8 mouse cellular contexts compared by ENCODE assay signal in genomic region chr11:87404876-87405275, GRCm38 (mm10). TPM values are rescaled to one million over a fixed set of nuclear protein-coding genes. Genes with fewer than 3 reads are reported as not detected.
DNase-seq lines count a peak whose midpoint lies in the region; ATAC-seq lines count a peak whose summit lies in the region.

Rad51c (minus strand) TSS chr11:87404954.
Tex14 (plus strand) TSS chr11:87405065.

- peak within 1 kb of the TSS; percentile 85 for H3K9ac ChIP-seq in lung, embryonic 16.5 days (ENCODE audit: low read length)
- H3K9ac ChIP-seq in limb, embryonic 11.5 days (ENCODE audit: low read length): peak within 1 kb of the TSS; percentile 72
- H3K9ac ChIP-seq in neural tube, embryonic 13.5 days: peak within 1 kb of the TSS; percentile 84

- H3K27me3 ChIP-seq in lung, embryonic 16.5 days (ENCODE audit: control insufficient read depth, insufficient read depth, low read depth, low read length): no peaks in the 10 kb centered on the region
- H3K27me3 ChIP-seq in limb, embryonic 11.5 days (ENCODE audit: control insufficient read depth, insufficient read depth, low read length): no peaks in the 10 kb centered on the region
- no peaks in the 10 kb centered on the region for H3K27me3 ChIP-seq in neural tube, embryonic 13.5 days

- DNase-seq in adrenal gland, adult 18-20 months (ENCODE audit: low spot score in 2 of 2): peak; percentile 12 to 35
- DNase-seq in adrenal gland, postnatal 4 days (ENCODE audit: low spot score in 2 of 2): no peak
- DNase-seq in lung, postnatal 36 days: no peak
- DNase-seq in gastrocnemius, postnatal 10 days: peak; percentile 11
- DNase-seq in limb, embryonic 11.5 days (ENCODE audit: low spot score): peak; percentile 24
- DNase-seq in adipocyte (ENCODE audit: low spot score): no peak

- H3K4me3 ChIP-seq in lung, embryonic 16.5 days (ENCODE audit: low read length): peak within 1 kb of the TSS; percentile 60
- peak within 1 kb of the TSS; percentile 57 for H3K4me3 ChIP-seq in limb, embryonic 11.5 days (ENCODE audit: low read depth, low read length)
- peak within 1 kb of the TSS; percentile 59 for H3K4me3 ChIP-seq in neural tube, embryonic 13.5 days

- H3K9me3 ChIP-seq in lung, embryonic 16.5 days (ENCODE audit: control insufficient read depth, low read length): no peaks in the 10 kb centered on the region
- no peaks in the 10 kb centered on the region for H3K9me3 ChIP-seq in limb, embryonic 11.5 days (ENCODE audit: control insufficient read depth, low read length)
- H3K9me3 ChIP-seq in neural tube, embryonic 13.5 days: no peaks in the 10 kb centered on the region

- peaks cover 5% of the 10 kb centered on the region; the same call in 1 of the 2 replicates for H3K4me1 ChIP-seq in lung, embryonic 16.5 days (replicated peaks; ENCODE audit: control insufficient read depth, insufficient read depth, low read length)
- peaks cover 4% of the 10 kb centered on the region; the same call in 1 of the 2 replicates for H3K4me1 ChIP-seq in limb, embryonic 11.5 days (ENCODE audit: control insufficient read depth, insufficient read depth, low read length)
- H3K4me1 ChIP-seq in neural tube, embryonic 13.5 days (replicated peaks): peaks cover 6% of the 10 kb centered on the region

- 0 out of 2 replicates have a peak, but pooled peaks cover 2% of the 10 kb centered on the region for H3K36me3 ChIP-seq in lung, embryonic 16.5 days (ENCODE audit: control insufficient read depth, insufficient read depth, low read length)
- H3K36me3 ChIP-seq in limb, embryonic 11.5 days (ENCODE audit: control insufficient read depth, insufficient read depth, low read length): no peaks in the 10 kb centered on the region
- H3K36me3 ChIP-seq in neural tube, embryonic 13.5 days: no peaks in the 10 kb centered on the region

- WGBS in lung, embryonic 16.5 days: 70% methylated on average over 27 of the region's 27 CpGs
- WGBS in limb, embryonic 11.5 days: 76% methylated on average over 27 of the region's 27 CpGs
- 80% methylated on average over 27 of the region's 27 CpGs for WGBS in neural tube, embryonic 13.5 days

- ATAC-seq in lung, embryonic 16.5 days (ENCODE audit: low read depth): peak; percentile 48
- peak; percentile 26; the same call in 1 of the 2 replicates for ATAC-seq in limb, embryonic 11.5 days (ENCODE audit: insufficient number of reproducible peaks, low FRiP score, low TSS enrichment, low read depth)
- peak; percentile 46 for ATAC-seq in neural tube, embryonic 13.5 days (ENCODE audit: low read depth)

- H3K4me2 ChIP-seq in lung, embryonic 16.5 days (ENCODE audit: low read depth, low read length): peak within 1 kb of the TSS; percentile 75
- peak within 1 kb of the TSS; percentile 64 for H3K4me2 ChIP-seq in limb, embryonic 11.5 days (ENCODE audit: low read depth, severe bottlenecking)
- H3K4me2 ChIP-seq in neural tube, embryonic 13.5 days: peak within 1 kb of the TSS; percentile 67

- peak within 1 kb of the TSS; percentile 96 for H3K27ac ChIP-seq in lung, embryonic 16.5 days (ENCODE audit: low read length)
- peak within 1 kb of the TSS; percentile 95 for H3K27ac ChIP-seq in limb, embryonic 11.5 days (replicated peaks; ENCODE audit: low read depth, low read length)
- H3K27ac ChIP-seq in neural tube, embryonic 13.5 days (replicated peaks): peak within 1 kb of the TSS; percentile 97

RNA-seq across cellular contexts. Expression of gene Rad51c, which starts in this region (rescaled TPM):
- 1 to 10 TPM; 2.8 to 4.9 TPM for total RNA-seq in adrenal gland, adult 18-20 months (2021)
- total RNA-seq in adrenal gland, postnatal 4 days (2021): 1 to 10 TPM; 3.2 to 6.1 TPM
- 8.4 and 9.4 TPM in 2 replicates for polyA plus RNA-seq in lung, embryonic 16.5 days (2015; fragmentation: Nextera tagmentation; extraction: Ambion mirVana)
- 1 to 10 TPM; 1.5 to 1.7 TPM for total RNA-seq in gastrocnemius, postnatal 10 days (2021)
- 14.3 and 14.5 TPM in 2 replicates for polyA plus RNA-seq in limb, embryonic 11.5 days (2014; fragmentation: Nextera tagmentation; extraction: Ambion mirVana)
- 6.2 and 7.0 TPM in 2 replicates for polyA plus RNA-seq in neural tube, embryonic 13.5 days (2015; fragmentation: Nextera tagmentation; extraction: Ambion mirVana)

RNA-seq across cellular contexts. Expression of gene Tex14, which starts in this region (rescaled TPM):
- total RNA-seq in adrenal gland, adult 18-20 months (2021): under 1 TPM; 0.07 to 0.26 TPM
- 1 to 10 TPM in 1 of 2 experiments, under 1 TPM in 1; 0.34 to 1.0 TPM for total RNA-seq in adrenal gland, postnatal 4 days (2021)
- polyA plus RNA-seq in lung, embryonic 16.5 days (2015; fragmentation: Nextera tagmentation; extraction: Ambion mirVana): 0.52 and 0.62 TPM in 2 replicates
- 1 to 10 TPM in 1 of 2 experiments, under 1 TPM in 1; 0.45 to 1.4 TPM for total RNA-seq in gastrocnemius, postnatal 10 days (2021)
- polyA plus RNA-seq in limb, embryonic 11.5 days (2014; fragmentation: Nextera tagmentation; extraction: Ambion mirVana): 0.13 and 0.60 TPM in 2 replicates
- 0.32 and 1.4 TPM in 2 replicates for polyA plus RNA-seq in neural tube, embryonic 13.5 days (2015; fragmentation: Nextera tagmentation; extraction: Ambion mirVana)

Comparison
In these comparisons a context has a peak if more than half of its experiments do, and no peak if none do; other contexts are left out.
1. DNase-seq: peak in adrenal gland, adult 18-20 months (2 of 2), gastrocnemius, postnatal 10 days (single experiment) and limb, embryonic 11.5 days (single experiment); none in adrenal gland, postnatal 4 days (0 of 2), lung, postnatal 36 days (single experiment) and adipocyte (single experiment).
2. Peak in every context shown above with its lines, with median percentiles within 50 percentile points of each other: ATAC-seq, H3K27ac ChIP-seq, H3K4me2 ChIP-seq, H3K4me3 ChIP-seq and H3K9ac ChIP-seq.